Mouse (Mus musculus): ENCODE data around the gene Gm7029.
"Not testable (repeated sequence)": the region's sequence is repeated elsewhere in the genome, so short reads cannot be mapped to it uniquely, and the experiment has no call there.

Gene Gm7029

GRCm38 (mm10) chr17:33891892-33892291 is 18.3 kb downstream of the Gm7029 start:
- DNase-seq (ENCODE audit: low spot score) = not testable (repeated sequence)

GRCm38 (mm10) chr17:33892429-33892828 is 18.8 kb downstream of the Gm7029 start:
- peak; percentile 36 for DNase-seq (ENCODE audit: low spot score)

- not testable (repeated sequence) for DNase-seq (ENCODE audit: low spot score)
Measured at GRCm38 (mm10) chr17:33893011-33893410, 19.4 kb downstream of the Gm7029 start.

DNA sequence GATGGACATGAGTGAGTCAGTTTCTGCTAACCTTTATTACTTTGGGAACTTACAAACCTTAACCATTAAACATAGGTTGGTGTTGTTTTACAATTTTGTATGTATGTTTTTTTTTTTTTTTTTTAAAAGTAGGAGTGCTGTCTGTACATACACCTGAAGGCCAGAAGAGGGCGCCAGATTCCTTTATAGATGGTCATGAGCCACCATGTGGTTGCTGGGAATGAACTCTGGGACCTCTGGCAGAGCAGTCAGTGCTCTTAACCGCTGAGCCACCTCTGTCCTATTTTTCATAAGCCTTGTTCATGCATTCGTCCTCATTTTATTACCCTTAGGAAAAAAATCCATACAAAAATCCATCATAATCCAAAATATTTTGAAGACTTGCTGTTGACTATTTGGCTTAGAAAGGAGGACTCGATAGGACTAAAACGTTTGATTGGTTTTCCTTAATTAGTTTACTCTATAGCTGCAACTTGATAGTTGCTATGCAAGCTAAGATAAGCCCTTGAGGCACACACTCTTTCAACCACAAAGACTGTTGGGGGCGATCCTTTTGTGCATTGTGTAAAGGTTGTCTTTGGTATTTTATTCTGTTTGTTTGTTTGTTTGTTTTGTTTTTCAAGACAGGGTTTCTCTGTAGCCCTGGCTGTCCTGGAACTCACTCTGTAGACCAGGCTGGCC is 23.6 kb downstream of the Gm7029 start:
- DNase-seq (ENCODE audit: low spot score) = no peak

DNA sequence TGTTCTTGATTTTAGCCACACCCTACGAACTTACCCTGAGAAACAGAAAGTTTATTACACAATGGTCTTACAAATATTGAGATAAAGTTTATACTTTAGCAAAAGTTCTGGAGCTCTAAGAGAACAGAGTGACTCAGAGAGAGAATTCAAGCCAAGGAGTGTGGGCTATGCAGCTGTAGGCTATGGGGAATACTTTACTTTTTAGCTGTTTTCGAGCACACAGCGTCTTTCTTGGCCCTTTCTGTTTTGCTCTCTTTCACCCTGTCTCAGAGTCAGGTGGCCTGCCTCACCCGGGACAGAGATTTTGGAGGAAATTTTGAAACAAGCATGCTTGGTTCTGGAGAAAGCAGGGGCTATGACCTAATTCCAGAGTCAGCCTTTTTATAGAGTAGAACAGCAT is 24.6 kb downstream of the Gm7029 start:
- not testable (repeated sequence) for DNase-seq (ENCODE audit: low spot score)

- DNase-seq (ENCODE audit: low spot score) = no peak
Measured at GRCm38 (mm10) chr17:33899642-33900041, 26.0 kb downstream of the Gm7029 start.

- no peak for DNase-seq (ENCODE audit: low spot score)
Measured at GRCm38 (mm10) chr17:33900281-33900988, 26.8 kb downstream of the Gm7029 start.

DNA sequence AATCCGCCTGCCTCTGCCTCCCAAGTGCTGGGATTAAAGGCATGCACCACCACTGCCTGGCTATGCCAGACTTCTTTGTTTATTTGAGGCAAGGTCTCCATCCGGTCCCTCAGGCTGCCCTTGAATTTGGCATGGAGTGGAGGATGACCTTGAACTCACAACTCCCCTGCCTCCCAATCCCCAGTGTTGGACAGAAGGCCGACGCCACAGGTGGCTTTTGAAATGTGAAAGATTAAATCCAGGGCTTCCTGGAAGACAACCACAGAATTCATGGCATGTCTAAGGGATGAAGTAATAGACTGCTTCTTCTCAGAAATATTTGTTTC is 27.3 kb downstream of the Gm7029 start:
- no peak for DNase-seq (ENCODE audit: low spot score)

- peak; percentile 78 for DNase-seq (ENCODE audit: low spot score)
Measured at GRCm38 (mm10) chr17:33901653-33902052, 28.0 kb downstream of the Gm7029 start.

- DNase-seq (ENCODE audit: low spot score) = no peak
Measured at GRCm38 (mm10) chr17:33902079-33902478, 28.4 kb downstream of the Gm7029 start.

- no peak for DNase-seq (ENCODE audit: low spot score)
Measured at GRCm38 (mm10) chr17:33902491-33902890, 28.9 kb downstream of the Gm7029 start.

DNA sequence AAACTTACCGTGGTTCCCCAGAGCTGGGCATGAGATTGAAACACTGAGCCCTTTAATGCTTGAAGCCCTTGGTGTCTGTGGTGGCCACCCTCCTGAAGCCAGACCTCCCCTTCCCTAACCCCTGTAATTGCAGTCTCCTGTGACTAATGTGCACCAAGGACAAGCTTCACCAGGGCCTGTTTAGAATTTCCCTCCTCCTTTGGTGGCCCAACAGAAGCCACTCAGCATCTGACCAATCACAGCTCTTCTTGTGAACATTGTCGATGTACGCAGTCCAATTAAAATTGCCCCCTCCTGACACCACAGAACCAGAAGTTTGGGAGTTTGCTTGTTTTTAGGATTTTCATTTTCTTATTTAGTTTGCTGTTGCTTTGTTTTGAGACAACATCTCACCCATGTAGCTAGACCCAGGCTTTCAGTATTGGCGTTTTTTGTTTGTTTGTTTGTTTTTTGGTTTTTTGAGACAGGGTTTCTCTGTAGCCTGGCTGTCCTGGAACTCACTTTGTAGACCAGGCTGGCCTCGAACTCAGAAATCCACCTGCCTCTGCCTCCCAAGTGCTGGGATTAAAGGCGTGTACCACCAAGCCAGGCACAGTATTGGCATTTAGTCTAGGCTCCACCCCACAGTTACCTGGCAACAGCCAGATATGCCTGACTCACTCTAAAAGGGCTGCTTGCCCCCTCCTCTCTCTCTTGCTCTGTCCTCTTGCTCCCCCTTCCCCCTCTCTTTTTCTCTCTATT is 30.4 kb downstream of the Gm7029 start:
- DNase-seq (ENCODE audit: low spot score) = not testable (repeated sequence)

- not testable (repeated sequence) for DNase-seq (ENCODE audit: low spot score)
Measured at GRCm38 (mm10) chr17:33904835-33905234, 31.2 kb downstream of the Gm7029 start, which contains the start of gene Platr17. Platr17 (plus strand) TSS chr17:33905135.

GRCm38 (mm10) chr17:33908331-33909076 is 34.9 kb downstream of the Gm7029 start:
- DNase-seq (ENCODE audit: low spot score) = no peak

GRCm38 (mm10) chr17:33909077-33909868 is 35.6 kb downstream of the Gm7029 start, which contains the start of gene Daxx:
Daxx (plus strand) TSS chr17:33909414.
- DNase-seq (ENCODE audit: low spot score) = peak; percentile 97

DNA sequence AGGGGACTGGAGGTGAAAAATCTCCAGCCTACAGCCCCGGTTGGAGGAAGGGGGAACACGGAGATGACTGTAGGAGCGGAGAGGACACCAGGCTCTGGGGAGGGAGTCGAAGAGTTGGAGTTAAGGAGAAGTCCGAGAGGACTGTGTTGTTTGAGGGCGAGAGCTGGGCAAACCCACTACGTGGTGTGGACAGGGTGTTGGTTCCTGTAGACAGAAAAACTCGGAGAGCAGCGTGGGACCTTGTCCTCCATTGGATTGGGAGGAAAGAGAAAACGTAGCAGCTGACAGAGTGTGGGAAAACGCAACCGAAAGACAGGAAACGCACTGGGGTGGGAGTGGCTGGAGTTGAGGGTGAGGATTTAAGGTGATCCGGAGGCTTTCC is 36.2 kb downstream of the Gm7029 start:
- no peak for DNase-seq (ENCODE audit: low spot score)

- no peak for DNase-seq (ENCODE audit: low spot score)
Measured at GRCm38 (mm10) chr17:33910346-33911051, 36.9 kb downstream of the Gm7029 start.

DNA sequence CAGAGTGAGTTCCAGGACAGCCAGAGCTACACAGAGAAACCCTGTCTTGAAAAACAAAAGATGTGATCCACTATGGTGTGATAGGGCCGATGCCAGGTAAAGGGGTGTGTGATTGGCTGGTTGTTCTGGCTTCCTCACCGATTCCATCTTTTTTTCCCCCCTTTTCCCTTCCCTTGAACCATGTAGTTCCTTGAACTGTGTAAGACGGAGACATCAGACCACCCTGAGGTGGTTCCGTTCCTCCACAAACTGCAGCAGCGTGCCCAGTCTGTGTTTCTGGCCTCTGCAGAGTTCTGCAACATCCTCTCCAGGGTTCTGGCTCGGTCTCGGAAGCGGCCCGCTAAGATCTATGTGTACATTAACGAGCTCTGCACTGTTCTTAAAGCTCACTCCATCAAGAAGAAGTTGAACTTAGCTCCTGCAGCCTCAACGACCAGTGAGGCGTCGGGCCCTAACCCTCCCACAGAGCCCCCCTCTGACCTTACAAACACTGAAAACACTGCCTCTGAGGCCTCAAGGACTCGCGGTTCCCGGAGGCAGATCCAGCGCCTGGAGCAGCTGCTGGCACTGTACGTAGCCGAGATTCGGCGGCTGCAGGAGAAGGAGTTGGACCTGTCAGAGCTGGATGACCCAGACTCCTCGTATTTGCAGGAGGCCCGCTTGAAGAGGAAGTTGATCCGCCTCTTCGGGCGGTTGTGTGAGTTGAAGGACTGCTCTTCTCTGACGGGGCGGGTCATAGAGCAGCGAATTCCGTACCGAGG is 37.6 kb downstream of the Gm7029 start:
- no peak for DNase-seq (ENCODE audit: low spot score)

GRCm38 (mm10) chr17:33911813-33912414 is 38.3 kb downstream of the Gm7029 start:
- no peak for DNase-seq (ENCODE audit: low spot score)

GRCm38 (mm10) chr17:33913264-33913663 is 39.6 kb downstream of the Gm7029 start:
- no peak for DNase-seq (ENCODE audit: low spot score)

All from testis, postnatal 14 days (tissue).